8 mouse cellular contexts compared by ENCODE assay signal in genomic region chr5:122989001-122989525, GRCm38 (mm10). TPM values are rescaled to one million over a fixed set of nuclear protein-coding genes. Genes with fewer than 3 reads are reported as not detected.
DNase-seq lines count a peak whose midpoint lies in the region; ATAC-seq and TF ChIP-seq lines count a peak whose summit lies in the region.

No protein-coding gene starts in this region.

- H3K9me3 ChIP-seq in heart, embryonic 16.5 days (replicated peaks; ENCODE audit: control insufficient read depth, low read length) = no peaks in the 10 kb centered on the region
- H3K9me3 ChIP-seq in neural tube, embryonic 14.5 days (ENCODE audit: control insufficient read depth, low read length) = no peaks in the 10 kb centered on the region

- no peaks in the 10 kb centered on the region for H3K27me3 ChIP-seq in heart, embryonic 16.5 days (ENCODE audit: control insufficient read depth, insufficient read depth, low read length)
- H3K27me3 ChIP-seq in neural tube, embryonic 14.5 days (ENCODE audit: control insufficient read depth, insufficient read depth, low read length) = no peaks in the 10 kb centered on the region

- H3K9ac ChIP-seq in heart, embryonic 16.5 days (ENCODE audit: low read length) = peak overlapping the region; percentile 87
- H3K9ac ChIP-seq in neural tube, embryonic 14.5 days (replicated peaks; ENCODE audit: low read depth, low read length) = peak overlapping the region; percentile 67

- H3K4me3 ChIP-seq in bone marrow macrophage, adult 2 months (ENCODE audit: insufficient read depth, low read length) = peak overlapping the region; percentile 65
- H3K4me3 ChIP-seq in embryonic fibroblast, embryonic 13.5 days (ENCODE audit: insufficient read depth, low read length) = peak overlapping the region; percentile 46
- H3K4me3 ChIP-seq in heart, embryonic 16.5 days (ENCODE audit: low read length) = peak overlapping the region; percentile 72
- peak overlapping the region; percentile 67 for H3K4me3 ChIP-seq in neural tube, embryonic 14.5 days (ENCODE audit: low read depth, low read length)

- 0% methylated on average over 32 of the region's 39 CpGs for WGBS in heart, embryonic 16.5 days
- 0% methylated on average over 33 of the region's 39 CpGs for WGBS in neural tube, embryonic 14.5 days

- H3K36me3 ChIP-seq in heart, embryonic 16.5 days (ENCODE audit: control insufficient read depth, insufficient read depth) = no peaks in the 10 kb centered on the region
- H3K36me3 ChIP-seq in neural tube, embryonic 14.5 days (ENCODE audit: control insufficient read depth, insufficient read depth, low read length) = no peaks in the 10 kb centered on the region

- no peak for TF ChIP-seq POLR2A in bone marrow macrophage, adult 2 months (IDR thresholded peaks at IDR 0.05; ENCODE audit: borderline replicate concordance, low read depth, low read length)
- peak; percentile 48; the same call in 1 of the 2 replicates for TF ChIP-seq POLR2A in embryonic fibroblast, embryonic 13.5 days (IDR thresholded peaks at IDR 0.05; ENCODE audit: low read depth, low read length)

- peaks cover 20% of the 10 kb centered on the region for H3K4me1 ChIP-seq in bone marrow macrophage, adult 2 months (ENCODE audit: control insufficient read depth, insufficient read depth, low read length)
- peaks cover 7% of the 10 kb centered on the region; the same call in 1 of the 2 replicates for H3K4me1 ChIP-seq in embryonic fibroblast, embryonic 13.5 days (ENCODE audit: control insufficient read depth, insufficient read depth, low read length)
- peaks cover 32% of the 10 kb centered on the region for H3K4me1 ChIP-seq in heart, embryonic 16.5 days (ENCODE audit: control insufficient read depth, insufficient read depth, low read length)
- peaks cover 24% of the 10 kb centered on the region for H3K4me1 ChIP-seq in neural tube, embryonic 14.5 days (ENCODE audit: control insufficient read depth, insufficient read depth, low read length)

- ATAC-seq in heart, embryonic 16.5 days (replicated peaks; ENCODE audit: extremely low read depth, insufficient read depth, low FRiP score) = peak; percentile 66
- peak; percentile 73 for ATAC-seq in neural tube, embryonic 14.5 days (ENCODE audit: low read depth)

- H3K4me2 ChIP-seq in heart, embryonic 16.5 days (ENCODE audit: low read depth, low read length) = peak overlapping the region; percentile 96
- peak overlapping the region; percentile 99 for H3K4me2 ChIP-seq in neural tube, embryonic 14.5 days (ENCODE audit: low read depth, low read length)

- peak; percentile 93 for DNase-seq in CD4-positive, CD25-positive, alpha-beta regulatory T cell, adult 2 months (ENCODE audit: low read depth, low spot score)
- peak; percentile 71 to 78 for DNase-seq in kidney, postnatal 25 days
- peak; percentile 63 to 69 for DNase-seq in lung, adult 18-20 months
- DNase-seq in testis, postnatal 10 days (ENCODE audit: low spot score) = peak; percentile 82

- peak overlapping the region; percentile 93 for H3K27ac ChIP-seq in bone marrow macrophage, adult 2 months (ENCODE audit: insufficient read depth, low read depth, low read length)
- H3K27ac ChIP-seq in embryonic fibroblast, embryonic 13.5 days (ENCODE audit: insufficient read depth, low read length) = no peak overlapping the region
- peak overlapping the region; percentile 89 for H3K27ac ChIP-seq in heart, embryonic 16.5 days (ENCODE audit: low read length)
- H3K27ac ChIP-seq in neural tube, embryonic 14.5 days (ENCODE audit: low read depth, low read length) = peak overlapping the region; percentile 60

- no peak for TF ChIP-seq CTCF in bone marrow macrophage, adult 2 months (IDR thresholded peaks at IDR 0.05; ENCODE audit: low read depth, low read length)
- no peak for TF ChIP-seq CTCF in embryonic fibroblast, embryonic 13.5 days (IDR thresholded peaks at IDR 0.05; ENCODE audit: borderline replicate concordance, insufficient read depth, low read length)

RNA-seq across cellular contexts. Expression of gene Kdm2b, which starts 0.6 kb away (rescaled TPM):
- 26.6 and 26.9 TPM in 2 replicates for polyA plus RNA-seq in bone marrow macrophage, adult 2 months (2012; ENCODE audit: insufficient read depth, insufficient read length, missing spikeins)
- 18.0 and 22.4 TPM in 2 replicates for polyA plus RNA-seq in embryonic fibroblast, embryonic 13.5 days (2011; ENCODE audit: insufficient read length, low read depth, missing spikeins)
- 26.8 and 27.3 TPM in 2 replicates for polyA plus RNA-seq in heart, embryonic 16.5 days (2015; fragmentation: Nextera tagmentation; extraction: Ambion mirVana)
- 82.7 and 92.6 TPM in 2 replicates for polyA plus RNA-seq in neural tube, embryonic 14.5 days (2014; fragmentation: Nextera tagmentation; extraction: Ambion mirVana)

RNA-seq across cellular contexts. Expression of gene Orai1, which starts 25.8 kb away (rescaled TPM):
- 59.9 and 68.5 TPM in 2 replicates for polyA plus RNA-seq in bone marrow macrophage, adult 2 months (2012; ENCODE audit: insufficient read depth, insufficient read length, missing spikeins)
- 9.3 and 10.6 TPM in 2 replicates for polyA plus RNA-seq in embryonic fibroblast, embryonic 13.5 days (2011; ENCODE audit: insufficient read length, low read depth, missing spikeins)
- 16.8 and 19.1 TPM in 2 replicates for polyA plus RNA-seq in heart, embryonic 16.5 days (2015; fragmentation: Nextera tagmentation; extraction: Ambion mirVana)
- 13.0 and 17.3 TPM in 2 replicates for polyA plus RNA-seq in neural tube, embryonic 14.5 days (2014; fragmentation: Nextera tagmentation; extraction: Ambion mirVana)

RNA-seq across cellular contexts. Expression of gene Morn3, which starts 57.8 kb away (rescaled TPM):
- polyA plus RNA-seq in bone marrow macrophage, adult 2 months (2012; ENCODE audit: insufficient read depth, insufficient read length, missing spikeins) = not detected in 2 replicates
- polyA plus RNA-seq in embryonic fibroblast, embryonic 13.5 days (2011; ENCODE audit: insufficient read length, low read depth, missing spikeins) = not detected in 2 replicates
- 0.37 and 1.5 TPM in 2 replicates for polyA plus RNA-seq in heart, embryonic 16.5 days (2015; fragmentation: Nextera tagmentation; extraction: Ambion mirVana)
- polyA plus RNA-seq in neural tube, embryonic 14.5 days (2014; fragmentation: Nextera tagmentation; extraction: Ambion mirVana) = 0.37 and 0.43 TPM in 2 replicates
